Mouse (Mus musculus) C2C12 (cell line): ENCODE measurements around the gene Mdh1. TPM values are rescaled to one million over a fixed set of nuclear protein-coding genes. Genes with fewer than 3 reads are reported as not detected.
"Not testable (repeated sequence)": the region's sequence is repeated elsewhere in the genome, so short reads cannot be mapped to it uniquely, and the experiment has no call there.

Experiments
- H3K27me3 ChIP-seq: one replicate; pipeline ENCODE4 v1.6.1; 2011; ENCODE audit not compliant: control insufficient read depth, insufficient read depth, insufficient read length
- H3K36me3 ChIP-seq: one replicate; pipeline ENCODE4 v1.6.1; 2011; ENCODE audit not compliant: control insufficient read depth, insufficient read depth
- H3K4me3 ChIP-seq: one replicate; pipeline ENCODE4 v1.5.1; 2011; ENCODE audit warnings: mild to moderate bottlenecking, control low read depth; ENCODE audit not compliant: poor library complexity, insufficient read depth, severe bottlenecking
- H3K79me2 ChIP-seq: one replicate; pipeline ENCODE4 v1.6.1; 2011; ENCODE audit not compliant: control insufficient read depth, insufficient read depth
- H3K79me3 ChIP-seq: one replicate; pipeline ENCODE4 v1.6.1; 2011; ENCODE audit warnings: low read depth, control low read depth
- H3ac ChIP-seq: one replicate; pipeline ENCODE3; 2011; ENCODE audit warnings: low read depth; ENCODE audit not compliant: control insufficient read depth, insufficient read length
- CEBPB ChIP-seq: IDR thresholded peaks from one replicate; pipeline ENCODE4 v1.6.1; 2011; ENCODE audit warnings: low read depth, mild to moderate bottlenecking, control low read depth, moderate library complexity
- CTCF ChIP-seq: IDR thresholded peaks from one replicate; pipeline ENCODE4 v1.5.1; 2011; ENCODE audit not compliant: control insufficient read depth, insufficient read depth, insufficient read length
- FOSL1 ChIP-seq: IDR thresholded peaks from one replicate; pipeline ENCODE4 v1.8.0; 2011; ENCODE audit warnings: mild to moderate bottlenecking, low read length; ENCODE audit not compliant: poor library complexity, insufficient read depth, severe bottlenecking
- MAX ChIP-seq: IDR thresholded peaks from one replicate; pipeline ENCODE4 v1.6.1; 2011; ENCODE audit warnings: mild to moderate bottlenecking, control low read depth
- MYOD1 ChIP-seq: IDR thresholded peaks from one replicate; pipeline ENCODE4 v1.6.1; 2011; ENCODE audit warnings: low read depth; ENCODE audit not compliant: control insufficient read depth, insufficient read length
- MYOG ChIP-seq: IDR thresholded peaks from one replicate; pipeline ENCODE4 v1.6.1; 2011; ENCODE audit not compliant: control insufficient read depth, insufficient read length; ENCODE audit errors: extremely low read depth
- USF1 ChIP-seq: IDR thresholded peaks from one replicate; pipeline ENCODE4 v1.6.1; 2011; ENCODE audit warnings: low read depth, mild to moderate bottlenecking, control low read depth, moderate library complexity
- polyA plus RNA-seq: library from polyadenylated mRNA; unstranded; fragments of >200 nt; fragmentation: generic; extraction: Trizol; gene quantifications from one replicate; pipeline ENCODE4 v1.2.1, GENCODE M21; 2012; ENCODE audit warnings: missing spikeins

The Mdh1 gene
- polyA plus RNA-seq, 1 experiment = 127 TPM

GRCm38 (mm10) chr11:21545021-21545420 lies 27.1 kb downstream of the Mdh1 start:
- H3K79me2 ChIP-seq = no peaks in the 10 kb centered on the region
- TF ChIP-seq MYOG = no peak
- TF ChIP-seq CTCF = no peak
- TF ChIP-seq USF1 = no peak
- TF ChIP-seq MAX = no peak
- no peak for TF ChIP-seq FOSL1
- no peak for TF ChIP-seq MYOD1
- TF ChIP-seq CEBPB = no peak

GRCm38 (mm10) chr11:21542731-21543130 lies 29.4 kb downstream of the Mdh1 start:
- H3K79me2 ChIP-seq = no peaks in the 10 kb centered on the region
- H3K27me3 ChIP-seq = no peaks in the 10 kb centered on the region
- no peaks in the 10 kb centered on the region for H3K36me3 ChIP-seq
- no peak for TF ChIP-seq CEBPB
- no peaks in the 10 kb centered on the region for H3K79me3 ChIP-seq
- H3ac ChIP-seq = no peak overlapping the region
- H3K4me3 ChIP-seq = no peak overlapping the region

More at GRCm38 (mm10) chr11:21545021-21545420, 27.1 kb downstream of the Mdh1 start:
- Histone ChIP-seq H3ac (no peak overlapping the region), H3K79me3 (no peaks in the 10 kb centered on the region), H3K27me3 (no peaks in the 10 kb centered on the region), H3K4me3 (no peak overlapping the region), H3K36me3 (no peaks in the 10 kb centered on the region)

DNA sequence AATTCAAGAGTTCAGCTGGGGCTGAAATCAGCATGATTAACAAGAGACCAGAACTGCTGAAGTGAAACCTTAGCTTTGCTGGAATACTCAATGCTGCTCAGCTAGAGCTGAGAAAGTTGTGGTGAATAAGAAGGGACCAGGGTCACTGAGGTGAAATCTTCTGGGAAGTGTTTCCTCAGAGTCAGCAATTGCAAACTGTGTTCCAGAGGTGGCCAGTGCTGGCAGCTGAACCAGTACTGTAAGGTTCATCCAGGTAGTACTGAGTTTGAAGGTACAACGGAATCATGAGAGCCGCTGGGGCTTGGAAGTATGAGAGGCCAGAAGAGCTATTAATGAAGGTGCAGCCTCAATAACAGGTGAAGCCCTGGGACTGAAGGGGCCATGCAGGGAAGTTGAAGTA lies 31.5 kb downstream of the Mdh1 start:
- Histone ChIP-seq H3ac (no peak overlapping the region), H3K27me3 (no peaks in the 10 kb centered on the region), H3K36me3 (no peaks in the 10 kb centered on the region), H3K79me3 (no peaks in the 10 kb centered on the region), H3K4me3 (no peak overlapping the region), H3K79me2 (no peaks in the 10 kb centered on the region)
- TF ChIP-seq MYOG (no peak), FOSL1 (no peak), CEBPB (no peak)

DNA sequence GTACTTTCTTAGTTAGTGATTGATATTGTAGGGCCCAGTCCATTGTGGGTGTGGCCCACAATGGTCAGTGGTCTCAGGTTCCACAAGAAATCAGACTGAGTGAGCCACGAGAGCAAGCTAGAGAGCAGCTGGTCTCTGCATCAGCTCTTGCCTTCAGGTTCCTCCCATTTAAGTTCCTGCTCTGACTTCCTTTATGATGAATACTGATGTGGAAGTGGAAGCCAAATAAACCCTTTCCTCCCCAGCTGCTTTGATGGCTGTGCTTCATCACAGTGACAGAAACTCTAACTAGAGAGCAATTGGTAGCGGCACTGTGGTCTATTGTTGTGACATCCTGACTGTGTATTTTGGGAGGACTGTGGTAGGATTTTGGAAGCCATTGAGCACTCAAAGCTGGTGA lies 32.1 kb downstream of the Mdh1 start:
- Histone ChIP-seq H3K79me2 (no peaks in the 10 kb centered on the region), H3K4me3 (no peak overlapping the region), H3K27me3 (no peaks in the 10 kb centered on the region), H3ac (no peak overlapping the region), H3K79me3 (no peaks in the 10 kb centered on the region), H3K36me3 (no peaks in the 10 kb centered on the region)
- no peak for TF ChIP-seq MYOD1
- TF ChIP-seq MYOG = no peak
- no peak for TF ChIP-seq USF1
- TF ChIP-seq CEBPB = no peak
- no peak for TF ChIP-seq CTCF
- TF ChIP-seq MAX = no peak
- no peak for TF ChIP-seq FOSL1

GRCm38 (mm10) chr11:21530856-21531255 lies 41.3 kb downstream of the Mdh1 start:
- H3K79me2 ChIP-seq, H3K36me3 ChIP-seq, H3ac ChIP-seq, H3K79me3 ChIP-seq, H3K4me3 ChIP-seq, H3K27me3 ChIP-seq: not testable (repeated sequence)

DNA sequence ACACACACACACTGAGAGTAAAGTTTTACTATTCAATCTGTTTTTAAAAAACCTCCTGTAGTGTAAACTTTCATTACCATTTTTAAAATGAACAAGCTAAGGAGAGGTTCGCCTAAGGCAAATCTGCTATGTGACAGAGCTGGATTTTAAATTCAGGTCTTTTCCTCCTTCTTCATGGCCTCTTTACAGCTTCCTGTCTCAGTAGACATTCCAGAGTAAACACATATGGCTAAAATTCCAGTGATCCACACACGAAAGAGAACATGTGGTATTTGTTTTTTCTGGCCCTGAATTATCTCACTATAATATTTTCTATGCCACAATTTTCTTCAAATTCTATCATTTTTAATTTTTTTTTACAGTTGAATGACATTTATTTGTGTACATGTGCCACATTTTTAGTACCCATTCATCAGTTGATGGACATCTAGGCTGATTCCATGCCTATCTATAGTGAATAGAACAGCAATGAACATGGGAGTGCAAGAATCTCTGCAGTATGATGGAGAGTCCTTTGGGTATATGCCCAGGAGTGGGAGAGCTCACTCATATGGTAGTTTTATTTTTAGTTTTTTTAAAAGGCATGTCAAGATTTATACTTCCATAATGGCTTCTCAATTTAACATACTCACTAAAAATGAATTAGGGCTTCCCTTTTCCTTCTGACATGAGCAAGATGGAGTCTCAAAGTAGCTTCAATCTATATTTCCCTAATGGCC lies 43.3 kb downstream of the Mdh1 start:
- TF ChIP-seq MYOG (no peak), FOSL1 (no peak), CEBPB (no peak), MYOD1 (no peak), MAX (no peak), CTCF (no peak), USF1 (no peak)
- no peaks in the 10 kb centered on the region for H3K36me3 ChIP-seq

DNA sequence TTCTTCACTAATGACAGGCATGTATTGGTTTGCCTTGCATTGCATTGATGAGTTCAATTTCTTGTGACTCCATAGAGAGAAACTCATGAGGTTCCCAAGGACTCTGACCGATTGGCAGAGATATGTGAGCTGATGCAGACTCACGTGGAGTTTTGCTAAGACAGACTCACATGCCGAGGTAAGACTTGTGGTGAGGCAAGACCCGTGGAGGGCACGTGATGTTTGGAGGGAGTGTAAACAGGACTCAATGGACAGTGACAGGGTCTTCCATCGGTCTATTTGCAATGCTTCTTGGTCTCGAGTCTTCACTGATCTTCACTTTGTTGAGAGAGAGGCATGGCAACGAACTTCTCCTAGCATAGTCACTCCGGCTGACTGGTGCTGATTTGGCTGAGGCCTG lies 54.4 kb downstream of the Mdh1 start:
- no peak for TF ChIP-seq FOSL1
- Histone ChIP-seq H3K4me3 (no peak overlapping the region), H3ac (no peak overlapping the region), H3K36me3 (no peaks in the 10 kb centered on the region), H3K27me3 (no peaks in the 10 kb centered on the region), H3K79me3 (no peaks in the 10 kb centered on the region), H3K79me2 (no peaks in the 10 kb centered on the region)

More for the DNA sequence above, 43.3 kb downstream of the Mdh1 start:
- no peaks in the 10 kb centered on the region for H3K79me2 ChIP-seq
- H3K79me3 ChIP-seq = no peaks in the 10 kb centered on the region
- H3K27me3 ChIP-seq = no peaks in the 10 kb centered on the region
- no peak overlapping the region for H3ac ChIP-seq
- no peak overlapping the region for H3K4me3 ChIP-seq

GRCm38 (mm10) chr11:21516396-21516795 lies 55.8 kb downstream of the Mdh1 start:
- H3K36me3 ChIP-seq, H3K4me3 ChIP-seq, H3K79me3 ChIP-seq, H3ac ChIP-seq, H3K79me2 ChIP-seq, H3K27me3 ChIP-seq: not testable (repeated sequence)

DNA sequence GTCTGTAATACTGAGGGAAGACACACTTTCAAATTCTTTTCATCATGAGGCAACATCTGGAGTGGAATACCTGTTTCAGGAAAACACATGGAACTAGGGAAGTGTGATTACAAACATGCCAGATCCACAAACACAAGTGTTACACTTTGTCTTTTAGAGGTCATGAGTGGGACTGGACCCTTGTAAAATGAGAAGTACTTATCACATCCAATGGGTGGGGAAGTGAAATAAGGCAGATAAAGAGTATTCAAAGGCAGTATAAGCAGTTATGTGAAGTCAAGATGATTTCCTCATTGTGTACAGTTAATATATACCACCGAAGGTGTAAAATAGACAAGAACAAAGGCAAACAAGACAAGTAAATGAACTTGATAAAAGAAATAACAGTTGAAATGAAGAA lies 61.6 kb downstream of the Mdh1 start:
- H3K79me2 ChIP-seq, H3K27me3 ChIP-seq, H3K36me3 ChIP-seq, H3K79me3 ChIP-seq, H3K4me3 ChIP-seq, H3ac ChIP-seq: not testable (repeated sequence)

DNA sequence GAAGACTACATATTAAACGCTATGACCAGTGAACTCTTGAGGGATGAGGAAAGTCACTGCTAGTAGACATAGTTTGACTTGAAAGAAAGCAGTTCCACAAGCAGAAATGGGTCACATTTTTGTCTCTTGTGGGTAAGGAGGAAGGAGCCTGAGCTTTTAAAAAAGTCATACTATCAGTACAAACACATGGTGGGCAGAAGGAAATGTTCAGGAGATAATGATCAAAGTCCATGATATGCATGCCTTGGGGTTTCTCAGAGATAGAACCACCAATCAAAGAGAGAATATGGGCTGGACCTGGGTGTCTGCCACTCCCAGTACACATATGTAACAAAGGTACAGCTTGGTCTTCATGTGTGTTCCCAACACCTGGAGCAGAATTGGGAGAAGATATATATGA lies 63.5 kb downstream of the Mdh1 start:
- H3K36me3 ChIP-seq, H3K79me2 ChIP-seq, H3ac ChIP-seq, H3K4me3 ChIP-seq, H3K27me3 ChIP-seq, H3K79me3 ChIP-seq: not testable (repeated sequence)
